Mouse (Mus musculus): ENCODE measurements at regions not wholly inside any gene's neighbourhood (a gene's known extent, or its start where the extent isn't known, plus 50 kb on each side); places are given as distances from the start of the nearest gene placed in this dataset.

GRCm38 (mm10) chr10:96733581-96733980, 116.8 kb downstream of the Btg1 start:
- TF ChIP-seq EP300 (IDR thresholded peaks at IDR 0.05; ENCODE audit: low read depth) (no peak), CTCF (IDR thresholded peaks at IDR 0.05; ENCODE audit: low read depth) (no peak)

Measured in liver, embryonic 14.5 days (tissue).